Mouse (Mus musculus) stomach, postnatal 0 days (tissue): ENCODE data around the gene Ldha.

Source experiments
- CTCF ChIP-seq: IDR thresholded peaks from 2 replicates; pipeline ENCODE4 v1.5.1; 2016; ENCODE audit warnings: antibody characterized with exemption, low read depth, mild to moderate bottlenecking, moderate library complexity
- EP300 ChIP-seq: optimal IDR thresholded peaks from 2 replicates; pipeline ENCODE3; 2016; ENCODE audit warnings: antibody characterized with exemption

GRCm38 (mm10) chr7:46795287-46796205, 45.7 kb upstream of the Ldha start, which contains the start of the genes Hps5 and Gtf2h1:
- TF ChIP-seq EP300 (no peak), CTCF (no peak)
